Mouse (Mus musculus) testis, adult 2 months (tissue): ENCODE data around the gene Xntrpc. TPM values are rescaled to one million over a fixed set of nuclear protein-coding genes. Genes with fewer than 3 reads are reported as not detected.
"Not testable (repeated sequence)": the region's sequence is repeated elsewhere in the genome, so short reads cannot be mapped to it uniquely, and the experiment has no call there.

Source experiments
- H3K27ac ChIP-seq: fragments of 200-500 bp; 2 replicates; pipeline ENCODE4 v1.5.1; 2012; ENCODE audit warnings: low read depth, low read length; ENCODE audit not compliant: control insufficient read depth, insufficient read depth
- H3K27me3 ChIP-seq: fragments of 200-500 bp; 2 replicates; pipeline ENCODE4 v1.6.1; 2012; ENCODE audit warnings: mild to moderate bottlenecking, low read length, moderate library complexity; ENCODE audit not compliant: control insufficient read depth, insufficient read depth
- H3K36me3 ChIP-seq: fragments of 200-500 bp; 2 replicates; pipeline ENCODE4 v1.6.1; 2012; ENCODE audit warnings: mild to moderate bottlenecking, low read length; ENCODE audit not compliant: control insufficient read depth, insufficient read depth
- H3K4me1 ChIP-seq: fragments of 200-500 bp; 2 replicates; pipeline ENCODE4 v1.6.1; 2012; ENCODE audit warnings: low read length; ENCODE audit not compliant: control insufficient read depth, insufficient read depth
- H3K4me3 ChIP-seq: fragments of 200-500 bp; 2 replicates; pipeline ENCODE4 v1.5.1; 2012; ENCODE audit warnings: low read depth, mild to moderate bottlenecking, low read length, moderate library complexity, mixed read lengths; ENCODE audit not compliant: control insufficient read depth
- CTCF ChIP-seq: fragments of 200-500 bp; IDR thresholded peaks from 2 replicates; pipeline ENCODE4 v1.5.1; 2012; ENCODE audit warnings: low read depth, mild to moderate bottlenecking, inconsistent platforms, low read length, moderate library complexity; ENCODE audit not compliant: control insufficient read depth, insufficient read depth, insufficient replicate concordance
- POLR2A ChIP-seq: fragments of 200-500 bp; IDR thresholded peaks from 2 replicates; pipeline ENCODE4 v1.6.1; 2012; ENCODE audit warnings: low read depth, mild to moderate bottlenecking, inconsistent platforms, low read length, moderate library complexity; ENCODE audit not compliant: control insufficient read depth
- polyA plus RNA-seq: library from polyadenylated mRNA; depleted of rRNA; stranded (reverse); fragments of >200 nt; gene quantifications from 2 replicates; pipeline ENCODE4 v1.2.3, GENCODE M21; 2012

The Xntrpc gene
- polyA plus RNA-seq, 1 experiment = 5.5 TPM

DNA sequence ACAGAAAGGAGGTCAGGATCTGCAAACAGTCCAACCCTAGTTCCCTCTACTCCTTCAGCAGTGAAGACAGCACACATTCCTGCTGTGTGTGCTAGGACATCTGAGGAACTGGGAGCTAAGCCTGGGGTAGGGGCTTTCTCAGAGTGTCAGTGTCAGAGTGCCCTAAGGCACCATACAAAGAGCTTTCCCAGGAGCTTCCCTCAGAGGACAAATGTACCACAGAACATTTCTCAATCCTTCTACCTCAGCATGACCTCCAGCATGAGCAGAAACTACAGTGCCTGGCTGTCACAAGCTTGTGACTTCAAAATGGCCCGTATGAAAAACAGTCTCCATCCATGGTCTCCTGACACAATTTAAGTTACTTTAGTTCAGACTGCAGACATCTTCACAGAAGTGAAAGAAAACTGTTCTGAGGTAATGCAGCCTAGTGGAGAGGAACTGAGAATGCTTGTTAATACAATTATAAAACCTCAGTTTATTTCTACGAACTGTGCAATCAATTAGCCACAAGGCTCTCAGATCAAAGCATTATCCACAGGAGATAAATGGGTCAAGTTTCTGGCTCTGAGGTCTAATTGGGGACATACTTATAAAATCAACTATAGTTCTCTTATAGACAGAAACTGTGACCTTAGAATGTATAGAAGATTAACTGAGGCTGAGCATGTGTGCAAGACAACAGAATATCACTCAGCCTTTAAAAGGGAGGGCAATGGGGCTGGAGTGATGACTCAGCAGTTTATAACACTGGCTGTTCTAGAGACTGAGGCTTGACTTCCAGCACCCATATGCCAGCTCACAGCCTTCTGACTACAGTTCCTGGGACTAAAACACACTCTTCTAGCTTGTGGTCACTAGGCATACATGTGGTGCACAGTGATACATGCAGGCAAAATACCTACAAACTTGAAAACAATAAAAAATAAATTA lies 40.1 kb upstream of the Xntrpc start:
- no peaks in the 10 kb centered on the region for H3K4me1 ChIP-seq
- H3K27ac ChIP-seq = no peak overlapping the region
- no peak overlapping the region for H3K4me3 ChIP-seq
- no peaks in the 10 kb centered on the region for H3K27me3 ChIP-seq
- no peak for TF ChIP-seq CTCF
- TF ChIP-seq POLR2A = no peak
- H3K36me3 ChIP-seq = no peaks in the 10 kb centered on the region; the same call in 1 of the 2 replicates

DNA sequence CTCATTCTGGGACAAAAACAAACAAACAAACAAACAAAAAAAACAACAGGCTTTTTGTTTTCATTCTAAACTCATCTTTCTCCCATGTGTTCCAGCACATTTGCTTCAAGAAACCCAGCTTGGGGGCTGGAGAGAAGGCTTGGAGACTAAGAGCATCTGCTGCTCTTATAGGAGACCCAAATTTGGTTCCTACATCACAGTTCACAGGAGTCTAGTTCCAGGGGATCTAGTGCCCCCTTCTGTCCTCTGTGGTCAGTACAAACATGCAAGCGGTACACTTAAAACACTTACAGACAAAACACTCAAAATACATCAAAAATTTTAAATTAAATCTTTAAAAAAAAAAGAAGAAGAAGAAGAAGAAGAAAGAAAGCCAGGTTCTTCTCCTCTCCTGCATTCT lies 30.6 kb upstream of the Xntrpc start:
- no peak overlapping the region for H3K4me3 ChIP-seq
- H3K4me1 ChIP-seq = no peaks in the 10 kb centered on the region
- H3K36me3 ChIP-seq = peaks cover 2% of the 10 kb centered on the region
- TF ChIP-seq POLR2A (no peak), CTCF (no peak)
- no peaks in the 10 kb centered on the region for H3K27me3 ChIP-seq
- H3K27ac ChIP-seq = no peak overlapping the region

DNA sequence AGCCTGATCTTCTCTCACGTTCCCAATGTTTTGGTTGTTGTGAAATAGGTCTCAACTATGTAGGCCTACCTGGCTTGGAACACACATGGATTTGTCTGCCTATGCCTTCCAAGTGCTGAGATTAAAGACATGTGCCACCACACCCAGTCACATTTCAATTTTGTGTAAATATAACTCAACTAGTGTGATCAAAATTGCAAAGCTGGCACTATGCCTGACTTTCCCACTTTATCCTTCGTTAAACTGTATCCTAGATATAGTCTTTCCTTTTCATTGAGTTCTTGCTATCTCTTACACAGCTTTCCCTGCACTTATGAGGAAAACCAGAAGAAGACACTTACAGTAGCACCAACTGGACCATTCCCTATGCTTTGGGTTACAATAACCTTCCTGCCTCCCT lies 30.0 kb upstream of the Xntrpc start:
- no peak overlapping the region for H3K4me3 ChIP-seq
- no peaks in the 10 kb centered on the region for H3K4me1 ChIP-seq
- no peaks in the 10 kb centered on the region for H3K27me3 ChIP-seq
- TF ChIP-seq CTCF (no peak), POLR2A (no peak)
- no peak overlapping the region for H3K27ac ChIP-seq
- H3K36me3 ChIP-seq = peaks cover 2% of the 10 kb centered on the region

DNA sequence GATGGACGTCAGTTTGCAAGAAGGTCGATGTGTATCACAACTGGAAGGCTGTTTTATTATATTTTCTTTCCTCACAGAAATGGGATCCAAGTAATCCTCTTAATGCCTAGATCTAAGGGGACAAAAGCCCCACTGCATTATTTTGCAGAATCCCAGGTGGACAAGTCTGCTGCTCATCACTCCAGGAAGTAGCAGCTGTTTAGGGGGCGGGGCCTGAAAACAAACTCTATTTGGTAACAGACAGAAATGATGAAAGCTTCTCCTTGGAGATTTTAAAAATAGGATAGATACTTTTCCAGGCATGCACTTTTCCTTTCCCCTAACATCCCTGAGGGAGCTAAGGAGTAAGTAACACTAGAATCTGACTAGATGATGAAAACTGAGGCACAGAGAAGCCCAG lies 28.2 kb upstream of the Xntrpc start:
- Histone ChIP-seq H3K4me1 (no peaks in the 10 kb centered on the region), H3K36me3 (peaks cover 2% of the 10 kb centered on the region), H3K4me3 (no peak overlapping the region), H3K27me3 (no peaks in the 10 kb centered on the region), H3K27ac (no peak overlapping the region)
- TF ChIP-seq POLR2A (no peak), CTCF (no peak)

DNA sequence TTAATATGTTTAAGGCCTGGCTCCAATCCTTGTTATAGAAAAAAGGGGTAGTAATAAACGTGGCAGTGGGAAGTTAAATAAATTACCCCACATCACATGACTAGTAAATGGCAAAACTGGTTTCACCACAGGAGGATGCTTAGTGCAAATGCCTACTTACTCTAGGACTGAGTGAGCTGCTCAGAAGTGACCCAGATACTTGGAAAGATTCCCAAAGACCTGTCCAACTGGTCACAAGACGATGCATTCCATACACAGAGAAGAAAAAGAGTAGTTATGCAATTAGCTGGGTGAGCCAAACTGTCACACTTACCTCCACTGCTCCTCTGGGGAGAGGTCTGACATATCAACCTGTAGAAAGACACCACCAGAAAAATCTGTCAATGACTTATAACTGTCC lies 23.2 kb upstream of the Xntrpc start:
- no peak overlapping the region for H3K27ac ChIP-seq
- no peak for TF ChIP-seq CTCF
- no peak for TF ChIP-seq POLR2A
- H3K4me3 ChIP-seq = no peak overlapping the region
- peaks cover 2% of the 10 kb centered on the region; the same call in 1 of the 2 replicates for H3K36me3 ChIP-seq
- no peaks in the 10 kb centered on the region for H3K4me1 ChIP-seq
- H3K27me3 ChIP-seq = no peaks in the 10 kb centered on the region

DNA sequence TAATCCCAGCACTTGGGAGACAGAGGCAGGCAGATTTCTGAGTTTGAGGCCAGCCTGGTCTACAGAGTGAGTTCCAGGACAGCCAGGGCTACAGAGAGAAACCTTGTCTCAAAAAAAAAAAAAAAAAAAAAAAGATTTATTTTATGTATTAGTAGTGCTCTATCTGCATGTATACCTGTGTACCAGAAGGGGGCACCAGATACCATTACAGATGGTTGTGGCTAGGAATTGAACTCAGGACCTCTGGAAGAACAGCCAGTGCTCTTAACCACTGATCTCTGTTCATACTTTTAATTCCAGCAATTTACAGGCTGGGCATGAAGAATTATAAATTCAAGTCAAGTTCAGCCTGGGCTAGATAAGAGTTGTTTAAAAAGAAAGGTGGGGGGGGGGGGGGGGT lies 17.0 kb upstream of the Xntrpc start:
- not testable (repeated sequence) for H3K36me3 ChIP-seq

DNA sequence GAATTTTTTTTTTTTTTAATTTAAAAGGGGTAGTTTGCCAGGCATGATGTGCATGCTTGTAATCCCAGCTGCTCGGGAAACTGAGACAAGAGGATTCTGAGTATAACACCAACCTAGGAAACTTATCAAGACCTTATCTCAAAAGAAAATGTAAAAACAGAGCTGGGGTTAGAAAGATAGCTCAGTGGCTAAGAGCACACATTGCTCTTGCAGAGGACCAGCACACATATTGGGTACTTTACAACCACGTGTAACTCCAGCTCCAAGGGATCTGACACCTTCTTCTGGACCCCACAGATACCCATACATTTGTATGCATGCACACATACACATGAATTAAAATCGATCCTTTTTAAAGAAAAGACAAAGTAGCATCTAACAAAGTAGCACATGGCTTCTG lies 4.2 kb upstream of the Xntrpc start:
- H3K36me3 ChIP-seq = no peaks in the 10 kb centered on the region
- TF ChIP-seq POLR2A (no peak), CTCF (no peak)
- H3K4me3 ChIP-seq = no peak overlapping the region
- H3K4me1 ChIP-seq = peaks cover 2% of the 10 kb centered on the region; the same call in 1 of the 2 replicates
- no peaks in the 10 kb centered on the region for H3K27me3 ChIP-seq
- H3K27ac ChIP-seq = no peak overlapping the region

More for the DNA sequence above, 17.0 kb upstream of the Xntrpc start:
- not testable (repeated sequence) for H3K27ac ChIP-seq, H3K4me1 ChIP-seq, H3K27me3 ChIP-seq, H3K4me3 ChIP-seq

DNA sequence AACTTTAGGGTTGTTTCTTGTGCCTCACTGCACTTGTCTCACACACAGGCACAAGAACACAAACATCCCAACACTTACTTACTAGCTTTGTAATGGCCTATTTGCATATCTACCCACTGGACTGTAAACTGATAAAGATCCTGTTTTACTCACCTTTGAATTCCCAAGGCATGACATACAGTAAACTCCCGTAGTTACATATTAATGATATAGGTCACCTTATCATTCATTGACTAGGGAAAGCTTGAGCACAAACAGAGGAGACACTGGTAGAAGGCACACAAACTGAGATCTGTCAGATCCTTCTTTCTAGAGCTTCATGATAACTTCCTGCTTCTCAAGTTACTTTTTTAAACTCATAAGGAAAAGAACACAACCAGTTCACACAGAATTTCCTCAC lies 3.3 kb upstream of the Xntrpc start:
- H3K27me3 ChIP-seq = no peaks in the 10 kb centered on the region
- H3K27ac ChIP-seq = no peak overlapping the region
- peaks cover 4% of the 10 kb centered on the region for H3K4me1 ChIP-seq
- H3K4me3 ChIP-seq = no peak overlapping the region
- TF ChIP-seq CTCF (no peak), POLR2A (no peak)
- H3K36me3 ChIP-seq = no peaks in the 10 kb centered on the region
